Mouse (Mus musculus): ENCODE data around the gene Adgrg3. TPM values are rescaled to one million over a fixed set of nuclear protein-coding genes. Genes with fewer than 3 reads are reported as not detected.

Gene Adgrg3
- total RNA-seq, 1 experiment: 0.36 TPM

- Histone ChIP-seq H3K36me3 (ENCODE audit: control insufficient read depth, insufficient read depth, low read length, poor library complexity, severe bottlenecking) (no peaks in the 10 kb centered on the region), H3K4me3 (ENCODE audit: insufficient read depth in 1 of 2, low read depth in 1 of 2, low read length in 2 of 2, poor library complexity in 1 of 2, severe bottlenecking in 1 of 2) (no peak overlapping the region), H3K27ac (ENCODE audit: insufficient read depth, low read depth, low read length, poor library complexity, severe bottlenecking) (no peak overlapping the region), H3K4me1 (ENCODE audit: control insufficient read depth in 2 of 2, insufficient read depth in 2 of 2, low read length in 2 of 2, poor library complexity in 1 of 2) (no peaks in the 10 kb centered on the region), H3K9ac (ENCODE audit: insufficient read depth, low read depth, low read length, poor library complexity, severe bottlenecking) (no peak overlapping the region), H3K9me3 (ENCODE audit: control insufficient read depth, insufficient read depth, low read depth, low read length) (no peaks in the 10 kb centered on the region)
- no peak for DNase-seq (ENCODE audit: low read depth, low spot score)
- TF ChIP-seq ZNF384 (IDR thresholded peaks at IDR 0.05; ENCODE audit: low read depth, low read length) (no peak), HCFC1 (IDR thresholded peaks at IDR 0.05; ENCODE audit: borderline replicate concordance, insufficient read depth, low read length) (no peak), CHD2 (IDR thresholded peaks at IDR 0.05; ENCODE audit: low read depth, low read length) (no peak), ZC3H11A (IDR thresholded peaks at IDR 0.05; ENCODE audit: borderline replicate concordance, low read depth, low read length) (no peak), MAFK (IDR thresholded peaks at IDR 0.05; ENCODE audit: insufficient read depth, low read depth, low read length) (no peak)
- in situ Hi-C loops (cut with MboI; ENCODE audit: low sequenced_read_pairs in 2 of 2, unreplicated experiment in 2 of 2): no loop called here
Observed at GRCm38 (mm10) chr8:95049636-95050035, 32.1 kb downstream of the Adgrg3 start.

GRCm38 (mm10) chr8:95054438-95054837, 36.9 kb downstream of the Adgrg3 start:
- in situ Hi-C loops (cut with MboI; ENCODE audit: low sequenced_read_pairs in 2 of 2, unreplicated experiment in 2 of 2): no loop called here

DNA sequence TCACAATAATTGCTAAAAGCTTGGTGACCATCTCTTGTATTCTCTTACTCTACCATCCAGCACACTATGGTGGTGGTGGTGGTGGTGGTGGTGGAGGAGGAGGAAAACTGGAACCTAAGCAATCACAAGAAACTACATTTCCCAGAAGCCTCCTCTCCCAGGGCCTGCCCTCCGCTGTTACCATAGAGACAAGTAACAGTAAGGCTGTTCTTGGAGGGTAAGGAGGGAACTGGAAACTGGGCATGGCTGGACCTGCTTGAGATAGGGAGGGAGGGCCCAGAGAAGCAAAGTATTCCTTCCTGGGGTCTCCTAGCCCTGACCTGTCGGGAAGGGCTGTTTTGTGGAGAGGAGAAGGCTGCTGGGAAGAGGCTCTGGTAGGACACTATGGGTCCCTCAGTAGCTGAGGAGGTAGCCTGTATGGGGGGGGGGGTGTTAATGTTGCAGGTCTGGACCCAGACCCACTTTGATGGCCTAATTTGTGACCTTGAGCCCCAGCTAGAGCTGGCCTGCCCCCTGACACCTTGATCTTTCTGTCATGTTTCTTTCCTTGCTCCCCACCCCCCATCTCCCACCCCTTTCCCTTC, 37.5 kb downstream of the Adgrg3 start, which contains the start of gene Drc7:
Gene Drc7, plus strand, starts transcription at position 177 of the 584 bp plus-strand sequence.
- no peaks in the 10 kb centered on the region for H3K36me3 ChIP-seq (ENCODE audit: control insufficient read depth, insufficient read depth, low read length, poor library complexity, severe bottlenecking)
- no peak within 1 kb of the TSS for H3K4me3 ChIP-seq (ENCODE audit: insufficient read depth in 1 of 2, low read depth in 1 of 2, low read length in 2 of 2, poor library complexity in 1 of 2, severe bottlenecking in 1 of 2)
- H3K9me3 ChIP-seq (ENCODE audit: control insufficient read depth, insufficient read depth, low read depth, low read length): no peaks in the 10 kb centered on the region
- 0 out of 4 replicates have a peak, but pooled peaks cover 0 to 2% of the 10 kb centered on the region in 2 experiments for H3K4me1 ChIP-seq (ENCODE audit: control insufficient read depth in 2 of 2, insufficient read depth in 2 of 2, low read length in 2 of 2, poor library complexity in 1 of 2)
- TF ChIP-seq HCFC1 (IDR thresholded peaks at IDR 0.05; ENCODE audit: borderline replicate concordance, insufficient read depth, low read length) (peak; percentile 90), MAFK (IDR thresholded peaks at IDR 0.05; ENCODE audit: insufficient read depth, low read depth, low read length) (no peak)
- H3K9ac ChIP-seq (ENCODE audit: insufficient read depth, low read depth, low read length, poor library complexity, severe bottlenecking): no peak within 1 kb of the TSS
- no peak within 1 kb of the TSS for H3K27ac ChIP-seq (ENCODE audit: insufficient read depth, low read depth, low read length, poor library complexity, severe bottlenecking)
- in situ Hi-C loops (cut with MboI; ENCODE audit: low sequenced_read_pairs in 2 of 2, unreplicated experiment in 2 of 2): no loop called here
- DNase-seq (ENCODE audit: low read depth, low spot score): peak; percentile 42

More at GRCm38 (mm10) chr8:95054438-95054837, 36.9 kb downstream of the Adgrg3 start:
- peak; percentile 33 for DNase-seq (ENCODE audit: low read depth, low spot score)
- Histone ChIP-seq H3K36me3 (ENCODE audit: control insufficient read depth, insufficient read depth, low read length, poor library complexity, severe bottlenecking) (no peaks in the 10 kb centered on the region), H3K9me3 (ENCODE audit: control insufficient read depth, insufficient read depth, low read depth, low read length) (no peaks in the 10 kb centered on the region), H3K4me1 (ENCODE audit: control insufficient read depth in 2 of 2, insufficient read depth in 2 of 2, low read length in 2 of 2, poor library complexity in 1 of 2) (0 out of 4 replicates have a peak, but pooled peaks cover 0 to 2% of the 10 kb centered on the region in 2 experiments), H3K27ac (ENCODE audit: insufficient read depth, low read depth, low read length, poor library complexity, severe bottlenecking) (no peak overlapping the region), H3K9ac (ENCODE audit: insufficient read depth, low read depth, low read length, poor library complexity, severe bottlenecking) (no peak overlapping the region), H3K4me3 (ENCODE audit: insufficient read depth in 1 of 2, low read depth in 1 of 2, low read length in 2 of 2, poor library complexity in 1 of 2, severe bottlenecking in 1 of 2) (no peak overlapping the region)
- TF ChIP-seq ZNF384 (IDR thresholded peaks at IDR 0.05; ENCODE audit: low read depth, low read length) (no peak), ZC3H11A (IDR thresholded peaks at IDR 0.05; ENCODE audit: borderline replicate concordance, low read depth, low read length) (no peak), CHD2 (IDR thresholded peaks at IDR 0.05; ENCODE audit: low read depth, low read length) (no peak), MAFK (IDR thresholded peaks at IDR 0.05; ENCODE audit: insufficient read depth, low read depth, low read length) (no peak), HCFC1 (IDR thresholded peaks at IDR 0.05; ENCODE audit: borderline replicate concordance, insufficient read depth, low read length) (no peak)

- Histone ChIP-seq H3K4me3 (ENCODE audit: insufficient read depth in 1 of 2, low read depth in 1 of 2, low read length in 2 of 2, poor library complexity in 1 of 2, severe bottlenecking in 1 of 2) (no peak overlapping the region), H3K27ac (ENCODE audit: insufficient read depth, low read depth, low read length, poor library complexity, severe bottlenecking) (no peak overlapping the region), H3K9me3 (ENCODE audit: control insufficient read depth, insufficient read depth, low read depth, low read length) (no peaks in the 10 kb centered on the region), H3K36me3 (ENCODE audit: control insufficient read depth, insufficient read depth, low read length, poor library complexity, severe bottlenecking) (no peaks in the 10 kb centered on the region), H3K4me1 (ENCODE audit: control insufficient read depth in 2 of 2, insufficient read depth in 2 of 2, low read length in 2 of 2, poor library complexity in 1 of 2) (0 out of 4 replicates have a peak, but pooled peaks cover 0 to 2% of the 10 kb centered on the region in 2 experiments), H3K9ac (ENCODE audit: insufficient read depth, low read depth, low read length, poor library complexity, severe bottlenecking) (no peak overlapping the region)
- no peak for DNase-seq (ENCODE audit: low read depth, low spot score)
- TF ChIP-seq MAFK (IDR thresholded peaks at IDR 0.05; ENCODE audit: insufficient read depth, low read depth, low read length) (no peak), ZC3H11A (IDR thresholded peaks at IDR 0.05; ENCODE audit: borderline replicate concordance, low read depth, low read length) (no peak), ZNF384 (IDR thresholded peaks at IDR 0.05; ENCODE audit: low read depth, low read length) (no peak), HCFC1 (IDR thresholded peaks at IDR 0.05; ENCODE audit: borderline replicate concordance, insufficient read depth, low read length) (no peak), CHD2 (IDR thresholded peaks at IDR 0.05; ENCODE audit: low read depth, low read length) (no peak)
- in situ Hi-C loops (cut with MboI; ENCODE audit: low sequenced_read_pairs in 2 of 2, unreplicated experiment in 2 of 2): no loop called here
Observed at GRCm38 (mm10) chr8:95056414-95056813, 38.9 kb downstream of the Adgrg3 start.
